Mouse (Mus musculus) lung, embryonic 14.5 days (tissue): ENCODE results near the gene Ank3. TPM values are rescaled to one million over a fixed set of nuclear protein-coding genes. Genes with fewer than 3 reads are reported as not detected.

Experiments
- ATAC-seq: fragments of 200-750 bp; cut with Nextera tagmentation; 2 replicates; pipeline ENCODE4 v1.8.0; 2017; ENCODE audit warnings: mild to moderate bottlenecking, moderate TSS enrichment, moderate library complexity; ENCODE audit not compliant: insufficient read depth
- DNase-seq: peaks from one replicate; pipeline ENCODE4 v3.0.0-alpha.2; 2015
- H3K27ac ChIP-seq: fragments of 300-500 bp; sonication (generic); 2 replicates; pipeline ENCODE4 v1.5.1; 2014; ENCODE audit warnings: low read depth, mild to moderate bottlenecking, moderate library complexity
- H3K27me3 ChIP-seq: fragments of 300-500 bp; sonication (generic); 2 replicates; pipeline ENCODE4 v1.6.1; 2014; ENCODE audit warnings: low read length, control low read depth; ENCODE audit not compliant: insufficient read depth
- H3K36me3 ChIP-seq: fragments of 300-500 bp; sonication (generic); 2 replicates; pipeline ENCODE4 v1.6.1; 2014; ENCODE audit warnings: control low read depth; ENCODE audit not compliant: insufficient read depth
- H3K4me1 ChIP-seq: fragments of 300-500 bp; sonication (generic); 2 replicates; pipeline ENCODE4 v1.6.1; 2014; ENCODE audit warnings: antibody characterized with exemption, control low read depth; ENCODE audit not compliant: insufficient read depth
- H3K4me2 ChIP-seq: fragments of 300-500 bp; sonication (generic); 2 replicates; pipeline ENCODE4 v1.6.1; 2014; ENCODE audit warnings: mild to moderate bottlenecking
- H3K4me3 ChIP-seq: fragments of 300-500 bp; sonication (generic); 2 replicates; pipeline ENCODE4 v1.5.1; 2014; ENCODE audit warnings: low read depth, low read length
- H3K9ac ChIP-seq: fragments of 300-500 bp; sonication (generic); 2 replicates; pipeline ENCODE4 v1.6.1; 2014
- H3K9me3 ChIP-seq: fragments of 300-500 bp; sonication (generic); 2 replicates; pipeline ENCODE4 v1.6.1; 2016; ENCODE audit warnings: low read depth, low read length, control low read depth
- CTCF ChIP-seq: IDR thresholded peaks from 2 replicates; pipeline ENCODE4 v1.5.1; 2016; ENCODE audit warnings: antibody characterized with exemption, low read depth
- WGBS: fragments of 180-500 bp; shearing (Covaris S2); extraction: QIAGEN DNeasy Blood & Tissue Kit; methylation state at CpG from one replicate; pipeline ENCODE4 v1.1.7; 2014; 5-methylcytosine and 5-hydroxymethylcytosine counted together
- polyA plus RNA-seq: library from polyadenylated mRNA; unstranded; fragments of >200 nt; fragmentation: Nextera tagmentation; extraction: Ambion mirVana; gene quantifications from 2 replicates; pipeline ENCODE4 v1.2.1, GENCODE M21; 2014

Gene Ank3
- polyA plus RNA-seq, 1 experiment from 2014 or later, result 16.2 TPM

DNA sequence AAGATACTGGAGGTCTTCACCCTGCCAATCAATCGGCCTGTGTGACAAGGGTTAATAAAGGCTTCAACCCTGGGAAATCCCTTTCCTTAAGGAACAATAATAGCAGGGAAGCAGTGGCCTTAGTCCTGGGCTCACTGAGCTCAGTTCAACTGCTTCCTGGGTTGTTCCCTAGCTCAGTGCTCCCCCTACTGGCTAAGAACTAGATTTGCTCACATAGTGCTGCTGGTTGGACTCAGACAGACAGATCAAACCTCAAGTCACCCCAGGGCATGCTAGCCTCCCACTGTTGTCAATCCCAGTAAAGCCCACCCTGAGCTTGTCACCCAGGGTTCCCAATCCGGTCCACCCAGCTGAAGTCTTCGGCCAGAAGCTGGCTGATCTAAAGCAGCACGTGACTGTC, 447.2 kb downstream of the Ank3 start:
- Histone ChIP-seq H3K36me3 (no peaks in the 10 kb centered on the region), H3K27me3 (no peaks in the 10 kb centered on the region), H3K27ac (no peak overlapping the region), H3K9me3 (no peaks in the 10 kb centered on the region), H3K4me1 (no peaks in the 10 kb centered on the region), H3K9ac (no peak overlapping the region), H3K4me3 (no peak overlapping the region), H3K4me2 (no peak overlapping the region)
- ATAC-seq (peak; percentile 88), DNase-seq (peak; percentile 89)
- TF ChIP-seq CTCF, result peak; percentile 93
- WGBS, result 31% methylated on average over 4 of the region's 4 CpGs

DNA sequence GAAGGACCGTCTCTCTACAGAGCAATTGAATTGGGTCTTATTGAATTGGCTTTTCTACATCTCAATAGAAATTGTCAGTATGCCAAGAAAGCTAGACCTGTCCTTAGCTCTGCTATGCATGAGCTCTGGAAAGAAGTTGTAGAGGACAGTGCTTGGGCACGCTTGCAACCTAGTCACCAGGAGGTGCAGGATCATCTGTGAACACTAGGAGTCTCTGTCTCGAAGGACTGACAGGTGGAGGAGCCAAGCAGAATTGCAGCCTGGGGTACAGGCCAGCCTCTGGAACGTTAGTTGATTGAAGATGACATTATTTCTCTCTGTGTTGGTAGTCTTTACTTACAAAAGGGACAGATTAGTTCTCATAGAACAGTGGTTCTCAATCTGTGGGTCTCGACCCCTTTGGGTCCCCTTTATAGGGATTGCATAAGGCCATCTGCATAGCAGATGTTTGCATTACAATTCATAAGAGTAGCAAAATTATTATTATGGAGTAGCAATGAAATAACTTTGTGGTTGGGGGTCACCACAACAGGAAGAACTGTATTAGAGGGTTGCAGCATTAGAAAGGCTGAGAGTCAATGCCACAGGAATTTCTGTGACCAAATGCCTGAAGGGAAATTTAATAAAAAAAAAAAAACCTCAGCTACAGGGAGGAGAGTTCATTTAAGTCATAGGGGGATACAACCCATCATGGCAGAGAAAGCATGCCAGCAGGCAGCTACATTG, 454.0 kb downstream of the Ank3 start:
- H3K9me3 ChIP-seq, result no peaks in the 10 kb centered on the region
- H3K4me1 ChIP-seq, result no peaks in the 10 kb centered on the region
- H3K27ac ChIP-seq, result no peak overlapping the region
- TF ChIP-seq CTCF, result peak; percentile 45
- 67% methylated on average over 5 of the region's 5 CpGs for WGBS
- H3K4me2 ChIP-seq, result no peak overlapping the region
- H3K4me3 ChIP-seq, result no peak overlapping the region
- DNase-seq (no peak), ATAC-seq (no peak)
- H3K36me3 ChIP-seq, result no peaks in the 10 kb centered on the region
- no peak overlapping the region for H3K9ac ChIP-seq
- H3K27me3 ChIP-seq, result no peaks in the 10 kb centered on the region

- DNase-seq (no peak), ATAC-seq (no peak)
- H3K4me2 ChIP-seq, result no peak overlapping the region
- no peak overlapping the region for H3K9ac ChIP-seq
- no peak overlapping the region for H3K4me3 ChIP-seq
- no peaks in the 10 kb centered on the region for H3K27me3 ChIP-seq
- 83% methylated on average over 8 of the region's 8 CpGs for WGBS
- no peak for TF ChIP-seq CTCF
- H3K9me3 ChIP-seq, result no peaks in the 10 kb centered on the region
- H3K27ac ChIP-seq, result no peak overlapping the region
- H3K4me1 ChIP-seq, result peaks cover 4% of the 10 kb centered on the region; the same call in 1 of the 2 replicates
- no peaks in the 10 kb centered on the region for H3K36me3 ChIP-seq
Observed at GRCm38 (mm10) chr10:69854587-69855185, 456.1 kb downstream of the Ank3 start.

DNA sequence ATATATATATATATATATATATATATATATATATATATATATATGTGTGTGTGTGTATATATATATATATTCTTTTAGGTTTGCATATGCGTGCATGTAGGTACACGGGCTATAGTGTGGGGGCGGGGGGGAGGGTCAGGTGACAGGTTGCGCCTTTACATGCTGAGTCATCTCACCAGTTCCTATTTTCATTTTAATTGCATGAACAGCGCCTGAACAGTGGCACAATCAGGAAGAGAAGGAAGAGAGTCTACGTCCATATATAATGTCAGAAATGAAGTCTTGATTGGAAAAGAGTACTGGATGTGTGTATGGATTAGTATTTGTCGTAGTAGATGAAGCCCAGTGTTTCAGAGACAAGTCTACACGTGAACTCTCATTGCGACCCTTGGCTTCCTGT, 459.4 kb downstream of the Ank3 start:
- Histone ChIP-seq H3K9ac (no peak overlapping the region), H3K4me3 (no peak overlapping the region), H3K27ac (no peak overlapping the region), H3K27me3 (no peaks in the 10 kb centered on the region), H3K9me3 (no peaks in the 10 kb centered on the region), H3K4me1 (peaks cover 4% of the 10 kb centered on the region; the same call in 1 of the 2 replicates), H3K4me2 (no peak overlapping the region), H3K36me3 (no peaks in the 10 kb centered on the region)
- DNase-seq (no peak), ATAC-seq (no peak)
- WGBS, result 89% methylated on average over 9 of the region's 9 CpGs
- TF ChIP-seq CTCF, result no peak

GRCm38 (mm10) chr10:69858897-69859605, 460.5 kb downstream of the Ank3 start:
- Histone ChIP-seq H3K9me3 (no peaks in the 10 kb centered on the region), H3K4me2 (0 out of 2 replicates have a peak overlapping the region, but pooled peaks have one; percentile 12), H3K27ac (no peak overlapping the region), H3K9ac (no peak overlapping the region), H3K4me1 (peaks cover 4% of the 10 kb centered on the region; the same call in 1 of the 2 replicates), H3K27me3 (no peaks in the 10 kb centered on the region), H3K36me3 (no peaks in the 10 kb centered on the region), H3K4me3 (no peak overlapping the region)
- WGBS, result 16% methylated on average over 4 of the region's 4 CpGs
- no peak for TF ChIP-seq CTCF
- peak; percentile 73 for DNase-seq
- ATAC-seq, result peak; percentile 81

DNA sequence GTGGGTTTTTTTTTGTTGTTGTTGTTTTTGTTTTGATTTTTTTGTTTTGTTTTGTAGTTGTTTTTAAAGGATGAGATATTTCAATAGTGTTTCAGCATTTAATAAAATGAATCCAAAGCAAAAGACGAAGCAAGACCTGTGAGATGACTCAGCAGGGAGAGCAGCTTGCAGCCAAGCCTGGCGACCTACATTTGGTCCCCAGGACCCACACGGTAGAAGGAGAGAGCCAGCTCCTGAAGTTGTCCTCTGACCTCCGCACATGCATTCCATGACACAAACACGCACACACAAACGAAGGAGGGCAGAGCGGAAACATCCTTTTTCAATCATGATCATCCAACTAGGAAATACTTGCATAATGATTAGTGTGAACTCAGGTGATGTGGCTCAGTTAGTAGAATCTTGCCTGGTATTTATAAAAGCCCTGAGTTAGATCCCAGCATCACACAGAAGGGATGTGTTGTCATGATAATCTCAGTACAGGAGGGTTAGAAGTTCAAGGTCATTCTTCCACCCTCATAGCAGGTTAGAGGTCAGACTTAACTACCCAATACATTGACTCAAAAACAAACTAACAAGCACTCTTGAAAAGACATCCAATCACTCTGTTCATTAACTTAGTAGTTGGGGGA, 461.4 kb downstream of the Ank3 start:
- Histone ChIP-seq H3K27ac (no peak overlapping the region), H3K36me3 (no peaks in the 10 kb centered on the region), H3K4me3 (no peak overlapping the region), H3K27me3 (no peaks in the 10 kb centered on the region), H3K9ac (no peak overlapping the region), H3K4me1 (peaks cover 4% of the 10 kb centered on the region; the same call in 1 of the 2 replicates), H3K4me2 (no peak overlapping the region), H3K9me3 (no peaks in the 10 kb centered on the region)
- 74% methylated on average over 7 of the region's 7 CpGs for WGBS
- no peak for TF ChIP-seq CTCF
- no peak for ATAC-seq
- DNase-seq, result no peak
